Mouse (Mus musculus) left cerebral cortex, postnatal 36 days (tissue): ENCODE measurements around the gene Plekhh1. TPM values are rescaled to one million over a fixed set of nuclear protein-coding genes. Genes with fewer than 3 reads are reported as not detected.
A peak's percentile ranks its signal among the peaks of the same experiment; 100 is the strongest.
"Not testable (repeated sequence)": the region's sequence is repeated elsewhere in the genome, so short reads cannot be mapped to it uniquely, and the experiment has no call there.

Source experiments
- DNase-seq, 2 experiments: peaks; one replicate each; pipeline ENCODE4 v3.0.0; 2021 to 2022; ENCODE audit warnings: low spot score in 2 of 2, mixed read lengths in 1 of 2
- intact Hi-C: fragments of 180-260 bp; cut with DNase I; formaldehyde crosslinking; loops from one replicate; pipeline ENCODE4 v1.15.1; 2025
- total RNA-seq, 2 experiments: library from RNA; stranded (reverse); gene quantifications; 2 replicates each; pipeline ENCODE4 v1.2.3; 2021

The Plekhh1 gene
- total RNA-seq, 2 experiments from 2014 or later = 11.3 to 23.6 TPM

- intact Hi-C loops = no loop called here
- DNase-seq = no peak
Measured at GRCm38 (mm10) chr12:79017994-79018399, 11.0 kb upstream of the Plekhh1 start.

GRCm38 (mm10) chr12:79021902-79022301 lies 7.1 kb upstream of the Plekhh1 start:
- DNase-seq = no peak
- intact Hi-C loops = loop anchor here (2.0 kb wide), 2 partner anchors 71 to 103 kb away; no protein-coding TSS in a partner anchor

- peak; percentile 52 to 54 for DNase-seq
- intact Hi-C loops = loop anchor here (2.0 kb wide), 2 partner anchors 70 to 104 kb away; no protein-coding TSS in a partner anchor
Measured at GRCm38 (mm10) chr12:79022882-79023281, 6.1 kb upstream of the Plekhh1 start.

GRCm38 (mm10) chr12:79027526-79027925 lies 1.4 kb upstream of the Plekhh1 start:
- intact Hi-C loops, DNase-seq: not testable (repeated sequence)

DNA sequence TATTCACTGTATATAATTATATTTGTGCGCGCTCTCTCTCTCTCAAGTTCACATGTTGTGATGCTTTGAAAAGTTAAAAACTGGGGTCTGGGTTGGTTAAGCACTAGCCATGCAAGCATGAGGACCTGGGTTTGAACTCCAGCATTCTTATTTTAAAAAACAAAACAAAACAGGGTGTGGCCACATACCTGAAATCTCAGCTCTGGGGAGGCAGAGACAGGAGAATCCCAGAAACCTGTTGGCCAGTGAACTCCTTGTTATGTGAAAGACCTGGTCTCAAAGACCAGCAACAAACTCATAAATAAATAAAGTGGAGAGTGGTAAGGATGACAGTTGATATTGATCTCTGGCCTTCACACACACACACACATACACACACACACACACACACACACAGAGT lies 5.4 kb downstream of the Plekhh1 start:
- intact Hi-C loops = no loop called here

DNA sequence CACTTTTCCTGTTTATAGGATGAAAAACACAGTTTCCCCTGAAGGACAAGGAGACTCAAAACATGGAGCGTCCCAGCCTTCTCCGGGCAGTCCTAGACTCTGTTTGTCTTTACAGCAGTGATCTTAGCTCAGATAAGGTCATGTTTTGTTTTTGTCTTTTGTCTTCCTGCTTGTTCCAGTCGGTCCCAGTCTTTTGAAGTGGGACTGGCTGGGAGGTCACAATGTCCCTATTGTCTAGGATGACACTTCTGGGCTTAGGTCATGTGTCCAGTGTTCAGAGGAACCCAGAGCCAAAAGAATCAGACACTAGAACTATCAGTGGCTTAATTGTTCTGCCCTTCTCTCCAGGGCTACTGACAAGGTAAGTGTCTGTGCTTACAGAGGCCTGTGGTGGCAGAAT lies 6.4 kb downstream of the Plekhh1 start:
- intact Hi-C loops = no loop called here
- DNase-seq = no peak

More for the DNA sequence above, 5.4 kb downstream of the Plekhh1 start:
- no peak for DNase-seq

GRCm38 (mm10) chr12:79039708-79040107 lies 10.7 kb downstream of the Plekhh1 start:
- no peak for DNase-seq
- intact Hi-C loops = no loop called here

- intact Hi-C loops = no loop called here
- no peak for DNase-seq
Measured at GRCm38 (mm10) chr12:79040201-79040827, 11.4 kb downstream of the Plekhh1 start.

DNA sequence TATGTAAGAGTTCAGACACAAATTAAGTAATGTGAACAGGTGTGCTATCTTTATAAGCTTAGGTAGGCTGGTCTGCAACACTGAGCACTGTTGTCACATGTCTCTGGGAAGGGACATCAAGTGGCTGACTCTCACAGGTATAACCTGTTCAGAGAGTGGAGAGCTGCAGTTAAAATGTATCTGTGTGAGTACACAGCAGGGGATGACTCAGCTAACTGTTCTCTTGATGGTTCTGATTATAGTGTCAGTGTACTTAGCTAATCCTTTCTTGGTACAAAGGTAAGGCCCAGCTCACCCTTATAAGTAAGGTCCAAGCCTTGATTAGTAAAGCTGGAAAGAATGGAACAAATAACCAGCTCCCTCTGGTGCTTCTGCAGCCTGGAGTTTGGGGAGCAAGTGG lies 12.5 kb downstream of the Plekhh1 start:
- intact Hi-C loops = no loop called here

DNA sequence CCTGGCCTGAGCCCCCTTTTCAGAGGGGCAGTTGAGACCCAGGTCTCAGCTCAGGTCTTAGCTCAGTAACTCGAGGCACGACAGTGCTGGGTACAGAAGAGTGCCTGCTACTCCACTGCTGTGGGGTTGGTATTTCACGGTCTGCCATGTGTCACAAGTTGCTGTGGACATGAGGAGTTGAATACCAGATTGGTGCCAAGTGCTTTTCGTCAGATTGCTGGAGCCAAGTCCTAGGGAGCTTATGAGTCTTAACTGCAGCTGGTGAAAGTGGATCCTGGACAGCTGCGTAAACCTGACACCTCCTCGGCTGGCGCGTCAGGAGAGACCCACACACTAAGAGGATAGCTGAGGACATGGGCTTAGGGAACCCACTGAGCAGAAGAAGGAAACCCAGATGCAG lies 15.7 kb downstream of the Plekhh1 start:
- DNase-seq = peak; percentile 19 to 26
- intact Hi-C loops = no loop called here

More for the DNA sequence above, 12.5 kb downstream of the Plekhh1 start:
- no peak for DNase-seq

DNA sequence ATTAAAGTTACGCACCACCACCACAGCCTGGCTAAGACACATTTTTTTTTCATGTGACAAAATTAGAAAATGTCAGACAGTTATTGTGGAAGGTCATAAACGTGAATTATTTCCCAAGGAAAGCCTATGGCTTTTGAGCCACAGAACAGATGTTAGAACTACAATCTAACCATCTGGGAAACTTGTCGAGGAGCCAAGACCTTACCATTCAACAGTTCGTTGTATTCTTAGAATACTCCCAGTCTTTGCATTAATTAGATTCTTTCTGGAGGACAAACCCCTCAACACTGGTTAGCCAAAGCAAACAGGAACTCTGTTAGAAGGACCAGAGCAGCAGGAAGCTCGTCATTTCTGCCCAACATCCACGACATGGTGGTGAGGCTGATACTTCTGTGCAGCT lies 17.2 kb downstream of the Plekhh1 start:
- intact Hi-C loops = no loop called here
- no peak for DNase-seq

GRCm38 (mm10) chr12:79047203-79047602 lies 18.2 kb downstream of the Plekhh1 start:
- intact Hi-C loops = no loop called here

GRCm38 (mm10) chr12:79048898-79049297 lies 19.9 kb downstream of the Plekhh1 start:
- no peak for DNase-seq
- intact Hi-C loops = no loop called here

More at GRCm38 (mm10) chr12:79047203-79047602, 18.2 kb downstream of the Plekhh1 start:
- DNase-seq = no peak

DNA sequence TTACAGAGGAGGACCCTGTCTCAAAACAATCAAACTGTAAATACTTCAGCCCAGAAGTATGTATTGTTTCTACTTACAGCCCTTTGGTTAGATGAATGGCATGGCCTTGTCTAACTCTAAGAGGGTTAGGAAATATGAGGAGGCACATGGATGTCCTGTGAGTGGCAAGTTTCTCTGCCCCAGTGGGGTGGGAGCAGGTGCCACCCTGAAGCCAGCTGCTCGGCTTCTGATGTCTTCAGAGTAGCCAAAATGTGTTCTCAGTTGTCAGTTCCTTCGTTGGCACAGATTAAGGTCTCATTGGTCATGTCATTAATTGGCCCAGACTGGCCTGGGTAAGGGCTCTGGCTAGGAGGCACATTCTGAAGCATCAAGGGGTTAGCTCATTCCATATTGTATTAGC lies 20.8 kb downstream of the Plekhh1 start:
- intact Hi-C loops = no loop called here
- no peak for DNase-seq

DNA sequence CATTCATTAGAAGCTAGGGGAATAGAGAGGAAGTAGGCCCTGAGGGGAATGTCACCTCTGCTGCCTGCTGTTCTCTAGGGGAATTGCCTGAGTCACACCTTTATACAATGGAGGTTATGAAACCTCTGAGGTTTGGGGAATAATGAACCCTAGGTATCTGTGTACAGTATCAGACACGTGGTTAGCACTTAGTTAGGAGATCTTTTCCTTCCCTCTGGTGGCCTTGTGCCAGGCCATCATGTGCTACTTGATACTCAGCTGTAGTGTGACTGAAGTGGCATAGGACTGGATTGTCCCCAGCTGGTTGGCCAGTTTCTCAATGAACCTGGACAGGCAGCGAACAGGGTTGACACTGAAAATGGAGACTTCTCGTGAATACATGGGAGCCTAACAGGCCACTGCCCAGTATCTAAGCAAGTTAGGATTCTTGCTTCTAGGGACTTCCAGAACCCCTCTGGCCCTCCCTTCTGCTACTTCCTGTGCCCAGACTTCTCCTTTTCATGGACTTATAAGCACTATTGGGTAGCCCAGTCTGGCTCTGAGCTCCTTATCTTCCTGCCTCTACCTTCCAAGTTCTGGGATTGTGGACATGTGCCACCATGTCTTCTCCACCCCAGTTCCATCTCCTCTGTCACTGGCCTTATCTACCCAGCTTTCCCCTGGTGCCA lies 21.7 kb downstream of the Plekhh1 start:
- no peak for DNase-seq
- intact Hi-C loops = no loop called here

- intact Hi-C loops = no loop called here
- no peak for DNase-seq
Measured at GRCm38 (mm10) chr12:79052073-79052472, 23.1 kb downstream of the Plekhh1 start.

GRCm38 (mm10) chr12:79055276-79055675 lies 26.3 kb downstream of the Plekhh1 start:
- intact Hi-C loops = no loop called here
- DNase-seq = no peak

GRCm38 (mm10) chr12:79059573-79059972 lies 30.6 kb downstream of the Plekhh1 start:
- intact Hi-C loops = no loop called here
- no peak for DNase-seq

GRCm38 (mm10) chr12:79060134-79060533 lies 31.2 kb downstream of the Plekhh1 start:
- no peak for DNase-seq

DNA sequence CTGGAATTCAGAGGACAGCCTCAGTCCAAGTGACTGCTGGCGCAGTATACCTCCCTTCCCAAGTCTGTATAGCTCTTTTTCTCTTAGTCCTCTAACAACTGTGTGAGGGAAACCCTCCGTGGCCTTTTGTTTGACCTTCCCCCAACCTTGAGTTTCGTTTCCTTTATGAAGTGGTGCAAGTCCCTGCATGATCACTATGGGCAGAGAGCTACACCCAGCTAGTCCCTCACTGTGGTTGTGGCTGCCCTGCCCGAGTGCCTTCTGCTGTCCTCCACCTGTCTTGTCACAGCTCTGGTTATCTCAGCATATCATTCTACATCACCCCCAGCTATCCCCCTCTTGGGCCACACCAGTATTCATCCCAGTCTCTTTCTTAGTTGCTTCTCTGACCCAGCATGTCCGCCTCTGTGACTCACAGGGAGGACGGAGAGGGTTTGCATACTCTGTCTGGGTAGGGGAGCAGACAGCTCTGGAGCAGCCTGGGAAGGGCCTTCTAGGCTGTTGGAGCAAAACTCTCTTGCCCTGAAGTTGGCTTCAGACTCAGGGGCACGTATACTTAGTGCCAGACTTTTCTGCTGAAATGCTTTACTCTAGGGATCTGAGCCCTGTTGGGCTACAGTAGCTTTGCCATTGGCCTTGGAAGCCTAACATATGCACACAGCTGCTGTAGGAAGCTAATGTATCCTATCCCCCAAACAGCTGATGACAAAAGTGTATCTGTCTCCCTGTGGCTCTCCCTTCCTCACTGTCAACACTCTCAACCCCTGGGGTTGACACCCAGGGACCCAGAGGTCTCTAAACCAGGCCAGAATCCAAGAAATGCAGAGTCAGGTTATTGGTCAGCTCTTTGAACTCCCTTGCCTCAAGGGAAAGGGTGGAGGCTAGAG lies 32.0 kb downstream of the Plekhh1 start:
- intact Hi-C loops = no loop called here
- DNase-seq = no peak

More at GRCm38 (mm10) chr12:79060134-79060533, 31.2 kb downstream of the Plekhh1 start:
- intact Hi-C loops = no loop called here
